Mouse (Mus musculus): ENCODE results near the gene Dnm3. TPM values are rescaled to one million over a fixed set of nuclear protein-coding genes. Genes with fewer than 3 reads are reported as not detected.

The Dnm3 gene
- polyA plus RNA-seq, 1 experiment: 3.5 TPM

DNA sequence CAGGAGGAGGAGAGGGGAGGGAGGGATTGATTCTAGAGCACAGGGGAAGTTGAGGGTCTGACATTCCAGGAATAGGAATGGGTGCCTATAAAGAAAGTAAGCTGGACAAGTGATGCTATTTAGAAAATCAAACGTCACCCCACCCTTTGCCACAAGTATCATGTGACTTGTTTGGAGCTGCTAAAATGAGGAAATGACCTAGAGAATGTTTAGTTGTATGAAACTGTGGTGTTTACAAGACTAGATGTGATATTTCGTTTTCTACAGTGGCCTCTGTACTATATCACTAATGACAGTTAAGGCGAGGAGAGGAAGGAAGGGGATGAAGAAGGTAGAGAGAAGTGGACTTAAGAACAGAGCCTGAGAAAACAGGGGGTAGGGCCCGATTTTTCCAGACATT, 479.1 kb downstream of the Dnm3 start:
- Histone ChIP-seq H3K4me3 (replicated peaks; ENCODE audit: control insufficient read depth, low read depth, low read length) (no peak overlapping the region), H3K27ac (ENCODE audit: control insufficient read depth, insufficient read depth, low read depth, low read length, poor library complexity) (no peak overlapping the region), H3K4me1 (ENCODE audit: control insufficient read depth, insufficient read depth, low read length) (no peaks in the 10 kb centered on the region; the same call in 1 of the 2 replicates)
- no peak for TF ChIP-seq POLR2A (IDR thresholded peaks at IDR 0.05; ENCODE audit: borderline replicate concordance, control insufficient read depth, low read depth, low read length)
- 7% methylated on average over 4 of the region's 4 CpGs for WGBS

DNA sequence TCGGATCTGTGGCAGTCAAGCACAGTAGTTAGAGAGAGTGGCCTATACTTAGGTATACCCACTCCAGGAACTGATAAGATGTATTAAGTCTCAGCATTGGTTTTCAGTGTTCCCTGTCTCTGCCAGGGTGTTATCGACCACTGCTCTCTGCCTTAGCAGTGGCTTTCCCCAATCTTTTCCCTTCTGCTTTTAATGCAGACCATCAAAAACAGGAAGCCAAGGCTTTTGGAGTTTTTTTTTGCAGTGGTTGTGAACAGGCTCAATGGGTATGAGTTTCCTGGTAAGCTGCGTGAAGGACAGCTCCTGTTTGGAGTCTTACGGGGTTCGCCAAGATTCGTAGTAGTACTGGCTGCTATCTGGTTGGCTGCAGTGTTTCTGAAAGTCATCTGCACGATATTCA, 485.4 kb downstream of the Dnm3 start:
- Histone ChIP-seq H3K27ac (ENCODE audit: control insufficient read depth, insufficient read depth, low read depth, low read length, poor library complexity) (no peak overlapping the region), H3K4me1 (ENCODE audit: control insufficient read depth, insufficient read depth, low read length) (no peaks in the 10 kb centered on the region; the same call in 1 of the 2 replicates), H3K4me3 (replicated peaks; ENCODE audit: control insufficient read depth, low read depth, low read length) (no peak overlapping the region)
- TF ChIP-seq POLR2A (IDR thresholded peaks at IDR 0.05; ENCODE audit: borderline replicate concordance, control insufficient read depth, low read depth, low read length) (no peak), CTCF (IDR thresholded peaks at IDR 0.05; ENCODE audit: control insufficient read depth, insufficient read depth, low read length) (no peak)
- WGBS: 35% methylated on average over 7 of the region's 7 CpGs

DNA sequence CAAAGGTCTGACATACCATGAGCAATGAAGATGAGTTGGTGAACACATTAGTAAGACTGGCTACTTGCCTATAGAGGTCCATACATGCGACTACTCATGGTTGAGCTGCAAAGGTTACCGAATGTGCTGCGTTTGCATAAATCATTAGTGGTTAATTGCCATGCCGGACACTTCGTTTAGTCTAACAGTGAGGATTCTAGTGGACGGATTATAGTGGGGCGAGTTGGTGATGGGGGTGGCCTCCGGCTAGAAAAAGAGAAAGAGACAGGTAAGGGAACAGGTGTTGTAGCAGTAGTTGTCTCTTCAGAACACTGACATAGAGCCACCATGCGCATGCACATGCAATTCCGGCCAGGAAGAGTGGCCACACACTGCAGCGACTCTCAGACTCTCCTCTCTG, 486.0 kb downstream of the Dnm3 start:
- Histone ChIP-seq H3K27ac (ENCODE audit: control insufficient read depth, insufficient read depth, low read depth, low read length, poor library complexity) (no peak overlapping the region), H3K4me1 (ENCODE audit: control insufficient read depth, insufficient read depth, low read length) (no peaks in the 10 kb centered on the region; the same call in 1 of the 2 replicates), H3K4me3 (replicated peaks; ENCODE audit: control insufficient read depth, low read depth, low read length) (no peak overlapping the region)
- TF ChIP-seq POLR2A (IDR thresholded peaks at IDR 0.05; ENCODE audit: borderline replicate concordance, control insufficient read depth, low read depth, low read length) (no peak), CTCF (IDR thresholded peaks at IDR 0.05; ENCODE audit: control insufficient read depth, insufficient read depth, low read length) (no peak)
- 88% methylated on average over 11 of the region's 11 CpGs for WGBS

DNA sequence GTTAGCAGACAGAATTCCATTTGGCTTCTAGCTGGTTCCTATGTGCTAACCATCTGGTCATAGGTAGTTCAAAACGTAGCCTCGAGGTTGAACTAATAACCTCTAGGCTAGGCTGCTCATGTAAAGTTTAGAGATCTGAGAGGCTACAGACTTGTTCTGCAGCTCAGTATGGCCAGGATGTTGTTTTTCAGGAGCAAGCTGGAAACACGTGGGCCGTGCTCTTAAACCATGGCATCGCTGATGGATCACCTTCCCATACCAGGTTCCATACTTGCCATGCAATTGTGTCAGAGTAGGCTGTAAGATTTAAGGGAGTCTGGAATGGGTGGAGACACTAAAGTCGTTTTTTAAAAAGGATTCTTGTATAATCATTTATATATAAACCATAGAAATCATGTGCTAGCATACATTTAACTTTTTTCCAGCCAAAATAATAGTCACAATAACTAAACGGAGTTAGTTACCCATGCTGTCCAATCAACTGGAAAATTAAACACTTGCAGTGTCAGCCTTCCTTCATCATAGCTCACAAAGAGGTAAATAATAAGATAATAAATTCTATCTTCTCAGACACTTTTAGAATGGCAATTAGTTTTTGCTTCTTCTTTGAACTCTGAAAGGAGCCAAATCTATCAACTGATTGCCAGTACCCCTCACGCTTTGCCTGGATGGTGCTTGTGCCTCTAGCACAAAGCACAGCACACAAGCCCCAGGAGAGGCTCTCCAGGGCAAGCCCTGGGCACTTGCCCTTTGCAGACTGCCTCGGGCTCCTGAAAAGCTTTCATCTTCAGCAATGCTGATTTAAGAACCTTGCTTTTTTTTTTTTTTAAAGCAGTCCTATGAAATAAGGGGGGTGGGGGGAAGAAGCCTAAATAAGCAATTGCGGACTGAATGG, 486.9 kb downstream of the Dnm3 start:
- 77% methylated on average over 10 of the region's 10 CpGs for WGBS
- H3K4me3 ChIP-seq (replicated peaks; ENCODE audit: control insufficient read depth, low read depth, low read length): no peak overlapping the region

DNA sequence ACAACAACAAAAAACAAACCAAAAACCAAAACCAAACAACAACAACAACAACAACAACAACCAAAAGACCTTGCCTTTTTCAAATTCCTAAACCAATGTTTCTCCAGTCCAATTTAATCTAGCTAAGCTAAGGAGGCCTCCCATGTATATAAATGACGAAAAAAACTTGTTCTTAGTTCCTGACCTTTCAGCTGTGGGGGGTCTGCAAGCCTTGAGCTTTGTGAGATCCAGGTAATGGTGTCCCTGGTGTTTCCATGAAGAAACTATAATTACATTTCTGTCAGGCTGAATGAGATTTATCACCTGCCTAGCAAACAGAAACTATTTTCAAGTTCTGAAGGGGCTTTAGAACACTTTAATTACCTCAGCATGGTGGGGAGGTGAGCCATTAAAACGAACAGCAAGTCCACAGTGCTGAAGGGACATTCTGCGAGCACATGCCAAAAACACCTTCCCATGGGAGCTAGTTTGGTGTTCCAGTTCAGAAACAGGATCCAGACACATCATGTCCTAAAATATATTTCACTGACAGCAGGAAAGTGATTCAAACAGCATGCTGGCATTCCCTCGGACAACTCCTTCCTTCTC, 493.8 kb downstream of the Dnm3 start:
- no peaks in the 10 kb centered on the region for H3K4me1 ChIP-seq (ENCODE audit: control insufficient read depth, insufficient read depth, low read length)
- no peak for TF ChIP-seq CTCF (IDR thresholded peaks at IDR 0.05; ENCODE audit: control insufficient read depth, insufficient read depth, low read length)
- no peak for TF ChIP-seq POLR2A (IDR thresholded peaks at IDR 0.05; ENCODE audit: borderline replicate concordance, control insufficient read depth, low read depth, low read length)
- WGBS: 70% methylated on average over 4 of the region's 4 CpGs

More for the DNA sequence above, 486.9 kb downstream of the Dnm3 start:
- TF ChIP-seq CTCF (IDR thresholded peaks at IDR 0.05; ENCODE audit: control insufficient read depth, insufficient read depth, low read length): no peak
- TF ChIP-seq POLR2A (IDR thresholded peaks at IDR 0.05; ENCODE audit: borderline replicate concordance, control insufficient read depth, low read depth, low read length): no peak
- no peak overlapping the region for H3K27ac ChIP-seq (ENCODE audit: control insufficient read depth, insufficient read depth, low read depth, low read length, poor library complexity)
- H3K4me1 ChIP-seq (ENCODE audit: control insufficient read depth, insufficient read depth, low read length): no peaks in the 10 kb centered on the region; the same call in 1 of the 2 replicates

DNA sequence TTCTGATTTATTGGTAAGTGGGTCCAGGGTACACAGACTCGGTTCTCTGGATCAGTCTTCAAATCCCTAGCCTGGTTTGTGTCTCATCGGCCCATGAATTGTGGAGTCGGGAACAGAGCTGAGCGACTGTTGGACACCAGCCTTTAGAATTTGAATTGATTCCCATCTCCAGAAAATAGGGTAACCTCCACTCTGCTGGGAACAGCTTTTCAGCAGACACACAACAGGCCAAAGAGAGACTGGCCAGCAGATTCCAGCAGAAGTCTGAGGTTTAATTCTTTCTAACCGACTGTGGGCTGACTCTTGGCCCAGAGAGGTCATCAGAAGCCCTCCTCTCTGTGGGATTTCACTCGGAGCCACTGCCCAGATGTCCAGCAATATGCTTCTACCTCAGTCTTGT, 494.4 kb downstream of the Dnm3 start:
- Histone ChIP-seq H3K4me3 (replicated peaks; ENCODE audit: control insufficient read depth, low read depth, low read length) (no peak overlapping the region), H3K27ac (ENCODE audit: control insufficient read depth, insufficient read depth, low read depth, low read length, poor library complexity) (no peak overlapping the region), H3K4me1 (ENCODE audit: control insufficient read depth, insufficient read depth, low read length) (no peaks in the 10 kb centered on the region)
- WGBS: 78% methylated on average over 6 of the region's 6 CpGs
- TF ChIP-seq POLR2A (IDR thresholded peaks at IDR 0.05; ENCODE audit: borderline replicate concordance, control insufficient read depth, low read depth, low read length) (no peak), CTCF (IDR thresholded peaks at IDR 0.05; ENCODE audit: control insufficient read depth, insufficient read depth, low read length) (no peak)

More for the DNA sequence above, 493.8 kb downstream of the Dnm3 start:
- no peak overlapping the region for H3K27ac ChIP-seq (ENCODE audit: control insufficient read depth, insufficient read depth, low read depth, low read length, poor library complexity)
- no peak overlapping the region for H3K4me3 ChIP-seq (replicated peaks; ENCODE audit: control insufficient read depth, low read depth, low read length)

DNA sequence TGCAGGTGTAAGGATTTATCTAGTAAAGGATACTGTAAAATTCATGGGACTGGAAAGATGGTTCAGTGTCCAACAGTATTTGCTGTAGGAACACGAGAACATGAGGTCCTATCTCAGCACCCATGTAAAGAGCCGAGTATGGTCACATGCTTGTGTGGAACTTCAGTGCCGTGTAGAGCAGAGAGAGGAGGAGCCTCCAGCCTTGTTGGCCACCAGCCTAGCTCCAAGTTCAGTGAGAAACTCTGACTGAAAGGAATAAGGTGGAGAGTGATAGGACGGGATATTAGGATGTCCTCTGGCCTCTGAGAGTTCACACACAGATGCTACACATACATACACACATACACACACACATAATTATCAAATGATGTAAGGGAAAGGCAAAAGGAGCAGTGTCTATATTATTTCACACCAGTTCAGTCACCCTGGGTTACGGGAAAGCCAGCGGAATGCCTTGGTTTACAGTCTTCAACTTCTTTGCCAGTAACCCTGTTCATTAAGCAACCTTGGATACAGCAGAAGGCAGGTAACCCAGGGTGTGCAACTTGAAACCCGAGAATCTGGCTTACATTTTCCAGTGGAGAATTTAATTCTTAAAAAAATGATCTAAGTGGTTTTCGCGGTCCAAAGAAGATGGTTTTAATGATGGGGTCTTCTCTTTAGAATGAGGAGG, 497.1 kb downstream of the Dnm3 start:
- WGBS: 81% methylated on average over 9 of the region's 9 CpGs
- TF ChIP-seq POLR2A (IDR thresholded peaks at IDR 0.05; ENCODE audit: borderline replicate concordance, control insufficient read depth, low read depth, low read length) (no peak), CTCF (IDR thresholded peaks at IDR 0.05; ENCODE audit: control insufficient read depth, insufficient read depth, low read length) (no peak)
- no peaks in the 10 kb centered on the region for H3K4me1 ChIP-seq (ENCODE audit: control insufficient read depth, insufficient read depth, low read length)
- no peak overlapping the region for H3K27ac ChIP-seq (ENCODE audit: control insufficient read depth, insufficient read depth, low read depth, low read length, poor library complexity)
- no peak overlapping the region for H3K4me3 ChIP-seq (replicated peaks; ENCODE audit: control insufficient read depth, low read depth, low read length)

DNA sequence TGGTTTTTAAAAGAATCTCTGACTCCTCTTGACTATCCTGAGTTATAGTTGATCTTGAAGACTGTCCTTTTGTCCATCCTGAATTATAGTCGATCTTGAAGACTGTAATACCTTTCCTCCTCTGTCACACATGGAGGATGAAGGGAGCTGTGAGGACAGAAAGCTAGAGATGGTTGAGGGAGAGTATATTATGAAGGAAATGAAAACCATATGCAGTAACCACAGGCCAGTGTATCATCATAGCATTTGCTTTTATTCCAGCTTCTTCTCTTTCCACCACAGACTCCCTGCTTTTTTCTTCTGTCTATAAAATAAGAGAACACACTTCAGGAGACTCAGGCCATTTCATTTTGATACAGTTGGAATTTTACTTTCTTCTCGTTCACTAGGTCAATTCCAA, 497.8 kb downstream of the Dnm3 start:
- TF ChIP-seq POLR2A (IDR thresholded peaks at IDR 0.05; ENCODE audit: borderline replicate concordance, control insufficient read depth, low read depth, low read length) (no peak), CTCF (IDR thresholded peaks at IDR 0.05; ENCODE audit: control insufficient read depth, insufficient read depth, low read length) (no peak)
- WGBS: 65% methylated on average over 2 of the region's 2 CpGs
- no peaks in the 10 kb centered on the region for H3K4me1 ChIP-seq (ENCODE audit: control insufficient read depth, insufficient read depth, low read length)
- H3K27ac ChIP-seq (ENCODE audit: control insufficient read depth, insufficient read depth, low read depth, low read length, poor library complexity): no peak overlapping the region
- no peak overlapping the region for H3K4me3 ChIP-seq (replicated peaks; ENCODE audit: control insufficient read depth, low read depth, low read length)
